Mouse (Mus musculus) yolk sac, embryonic 10.5 days (tissue): Measurements from ENCODE around the gene Tmem80.

Source experiments
- DNase-seq: peaks from one replicate; pipeline ENCODE4 v3.0.0-alpha.2; 2017; ENCODE audit warnings: low spot score

The Tmem80 gene

DNA sequence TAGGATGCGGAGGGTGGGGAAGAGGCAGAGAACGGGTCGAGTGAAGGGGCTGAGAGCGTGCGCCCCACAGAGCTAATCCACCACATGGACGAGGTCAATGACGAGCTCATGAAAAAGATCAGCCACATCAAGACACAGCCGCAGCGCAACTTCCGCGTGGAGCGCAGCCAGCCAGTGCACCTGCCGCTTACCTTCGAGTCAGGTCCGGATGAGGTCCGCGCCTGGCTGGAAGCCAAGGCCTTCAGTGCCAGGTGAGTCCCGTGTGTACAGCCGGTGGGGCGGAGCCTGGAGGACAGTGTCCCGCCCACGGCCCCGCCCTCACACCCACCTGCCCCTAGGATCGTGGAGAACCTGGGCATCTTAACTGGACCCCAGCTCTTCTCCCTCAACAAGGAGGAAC is 34.0 kb downstream of the Tmem80 start:
- no peak for DNase-seq

DNA sequence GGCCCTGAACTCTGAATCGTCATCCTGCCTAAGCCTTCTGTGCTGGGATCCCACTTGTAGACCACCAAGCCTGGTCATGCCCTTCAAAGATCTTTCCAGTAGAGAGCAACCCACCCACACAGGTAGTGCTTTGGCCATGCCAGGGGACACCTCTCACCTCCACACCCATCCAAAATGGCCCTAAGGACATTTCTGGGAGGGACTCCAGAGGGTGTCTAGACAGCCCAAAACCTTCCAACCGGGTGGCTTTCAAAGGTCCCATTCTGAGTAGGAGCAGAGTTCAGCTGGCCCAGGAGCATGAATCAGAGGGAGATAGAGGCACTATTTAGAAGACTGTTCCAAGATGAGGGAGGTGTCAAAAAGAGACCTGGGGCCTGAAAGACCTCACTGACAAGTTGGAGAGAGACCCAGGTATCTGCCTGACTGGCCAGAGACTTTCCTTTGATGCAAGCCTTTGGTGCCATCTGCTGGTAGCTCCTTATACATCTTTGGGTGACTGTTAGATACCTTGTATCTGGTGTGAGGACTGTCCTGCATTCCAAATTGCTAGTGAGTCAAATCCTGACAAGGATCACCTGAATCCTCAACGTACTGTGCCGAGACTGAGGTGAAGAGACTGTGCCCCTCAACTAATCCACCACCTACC is 35.7 kb downstream of the Tmem80 start:
- peak; percentile 66 for DNase-seq

DNA sequence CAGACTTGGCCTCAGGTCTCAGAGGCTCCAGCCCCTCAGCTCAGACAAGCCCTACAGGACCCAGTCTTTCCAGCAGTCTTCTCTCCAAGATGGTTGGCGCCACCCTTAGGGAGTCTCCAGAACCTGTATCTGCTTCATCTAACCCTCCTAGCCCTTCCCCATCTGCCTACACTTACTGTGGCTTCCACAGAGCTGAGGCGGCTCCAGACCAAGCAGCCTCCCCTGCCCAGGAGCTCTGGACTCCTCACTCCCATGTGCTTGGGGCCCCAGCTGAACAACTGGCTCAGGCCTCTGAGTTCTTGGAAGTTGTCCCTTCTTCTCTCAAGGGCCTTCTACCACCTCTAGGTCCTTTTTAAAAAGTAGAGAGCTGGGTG is 36.2 kb downstream of the Tmem80 start:
- no peak for DNase-seq

DNA sequence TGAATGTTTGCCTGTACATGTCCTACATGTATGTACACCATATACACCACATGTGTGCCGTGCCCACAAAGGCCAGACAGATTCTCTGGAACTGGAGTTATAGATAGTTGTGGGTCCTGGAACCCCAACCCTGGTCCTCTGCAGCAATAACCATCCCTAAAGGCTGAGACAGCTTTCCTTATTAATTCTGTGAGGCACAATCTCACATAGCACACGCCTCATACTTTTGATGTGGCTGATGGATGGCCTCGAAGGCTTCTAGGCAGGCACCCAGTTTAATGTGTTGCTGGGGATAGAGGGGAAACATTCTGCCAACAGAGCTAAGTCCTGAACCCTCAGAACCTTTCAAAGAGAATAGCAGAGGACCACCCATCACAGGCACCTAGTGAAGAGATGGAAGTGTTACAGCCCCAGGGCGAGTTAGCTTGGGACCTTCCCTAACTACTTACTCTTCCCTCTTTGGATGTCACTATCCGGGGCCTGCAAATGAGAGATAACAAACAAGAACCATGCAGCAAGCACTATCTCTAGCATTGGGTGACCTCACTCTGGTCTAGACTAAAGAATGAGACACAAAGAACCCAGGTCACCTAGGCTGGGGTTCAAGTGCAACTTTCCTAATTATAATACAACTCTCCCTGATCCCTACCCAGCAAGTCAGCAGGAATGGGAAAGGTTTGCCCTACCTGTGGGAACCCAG is 37.0 kb downstream of the Tmem80 start:
- no peak for DNase-seq

DNA sequence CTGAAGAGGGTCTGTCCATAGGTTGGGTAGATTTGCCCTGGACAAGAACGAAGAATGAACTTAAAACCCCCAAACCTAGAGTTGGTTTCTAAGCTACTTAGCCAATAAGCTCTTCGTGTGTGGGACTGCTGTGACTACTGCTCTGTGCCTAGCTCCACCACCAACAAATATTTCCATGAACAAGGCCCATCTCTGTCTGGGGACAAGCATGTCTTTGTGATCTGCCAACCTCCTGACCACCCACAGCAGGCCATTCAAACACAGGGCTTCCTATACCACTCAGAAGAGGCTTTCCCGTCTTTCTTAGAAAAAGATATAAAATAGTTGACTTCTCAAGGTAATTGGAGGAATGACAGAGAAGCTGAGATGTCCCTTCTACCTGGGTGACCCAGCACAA is 37.5 kb downstream of the Tmem80 start:
- no peak for DNase-seq

DNA sequence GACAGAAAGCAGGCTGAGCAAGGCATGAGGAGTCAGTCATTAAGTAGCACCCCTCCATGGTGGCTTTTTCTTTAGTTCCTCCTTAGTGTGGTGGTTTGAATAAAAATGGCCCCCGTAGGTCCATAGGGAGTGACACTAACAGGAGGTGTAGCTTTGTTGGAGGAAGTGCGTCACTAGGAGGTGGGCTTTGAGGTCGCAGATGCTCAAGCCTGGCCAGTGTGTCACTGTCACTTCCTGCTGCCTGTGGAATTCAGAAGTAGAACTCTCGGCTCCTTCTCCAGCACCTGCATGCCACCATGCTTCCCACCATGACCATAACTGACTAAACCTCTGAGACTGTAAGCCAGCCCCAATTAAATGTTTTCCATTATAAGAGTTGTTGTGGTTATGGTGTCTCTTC is 39.8 kb downstream of the Tmem80 start:
- no peak for DNase-seq

DNA sequence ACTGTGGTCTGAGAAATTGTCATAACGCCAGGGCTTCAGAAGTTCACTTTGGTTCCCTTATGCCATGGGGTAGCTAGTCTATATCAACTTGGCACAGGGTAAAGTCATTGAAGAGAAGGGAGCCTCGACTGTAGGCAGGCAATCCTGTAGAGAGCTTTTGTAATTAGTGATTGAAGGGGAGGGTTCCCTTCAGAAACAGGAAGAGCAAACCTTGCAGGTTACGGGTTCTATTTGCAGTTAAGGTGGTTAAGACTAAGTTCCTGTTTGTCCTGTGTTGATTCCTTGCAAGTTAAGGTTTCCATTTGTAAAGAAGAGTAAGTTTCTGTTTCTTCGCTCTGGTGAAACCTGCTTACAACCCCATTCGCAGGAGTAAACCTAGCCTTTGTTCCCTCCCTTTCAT is 42.4 kb downstream of the Tmem80 start:
- DNase-seq = no peak

DNA sequence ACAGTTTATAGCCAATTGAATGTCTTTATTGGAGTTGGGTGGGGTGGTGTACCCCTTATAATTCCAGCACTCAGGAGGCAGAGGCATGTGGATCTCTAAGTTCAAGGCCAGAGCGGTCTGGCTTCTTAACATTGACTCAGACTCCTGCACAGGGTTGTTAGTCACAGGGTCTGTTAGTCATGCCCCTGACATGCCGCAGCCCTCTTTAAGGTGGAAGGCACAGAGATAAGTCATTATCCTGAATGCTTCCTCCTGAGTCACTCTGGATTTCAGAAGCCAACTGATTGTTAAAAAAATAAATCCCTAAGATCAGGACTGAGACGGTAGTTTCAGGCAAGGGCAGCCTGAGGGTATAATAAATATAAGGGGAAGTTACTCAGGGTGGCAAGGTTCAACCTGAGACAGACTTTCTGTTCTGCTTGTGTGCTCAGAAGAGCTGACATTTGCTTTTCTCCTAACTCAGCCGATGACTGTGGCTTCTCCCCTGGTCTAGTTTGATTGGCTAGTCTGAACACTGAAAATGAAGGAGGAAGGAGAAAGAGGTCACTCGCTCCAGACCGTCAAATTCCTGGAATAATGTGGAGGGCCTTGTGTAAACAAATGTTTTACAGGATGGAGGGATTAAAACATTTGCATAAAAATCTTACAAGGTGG is 44.5 kb downstream of the Tmem80 start:
- peak; percentile 73 for DNase-seq

DNA sequence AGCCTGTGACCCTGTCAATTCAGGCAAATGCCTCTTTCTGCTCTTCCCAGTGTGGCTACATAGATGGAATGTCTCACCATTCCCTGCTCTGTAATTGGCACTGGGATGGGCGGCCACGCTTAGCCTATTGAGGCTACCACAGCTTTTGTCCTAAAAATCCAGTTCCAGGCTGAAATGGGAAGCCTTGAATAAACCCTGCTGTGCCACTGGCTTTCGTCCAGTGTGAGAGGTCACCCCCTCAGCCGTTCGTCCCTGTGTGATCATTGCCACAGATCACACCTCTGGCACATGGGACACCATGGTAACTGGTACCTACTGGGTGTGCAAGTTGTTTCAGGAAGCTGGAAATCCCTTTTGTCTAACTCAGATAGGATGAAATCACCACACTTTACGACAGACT is 46.1 kb downstream of the Tmem80 start:
- DNase-seq = no peak

DNA sequence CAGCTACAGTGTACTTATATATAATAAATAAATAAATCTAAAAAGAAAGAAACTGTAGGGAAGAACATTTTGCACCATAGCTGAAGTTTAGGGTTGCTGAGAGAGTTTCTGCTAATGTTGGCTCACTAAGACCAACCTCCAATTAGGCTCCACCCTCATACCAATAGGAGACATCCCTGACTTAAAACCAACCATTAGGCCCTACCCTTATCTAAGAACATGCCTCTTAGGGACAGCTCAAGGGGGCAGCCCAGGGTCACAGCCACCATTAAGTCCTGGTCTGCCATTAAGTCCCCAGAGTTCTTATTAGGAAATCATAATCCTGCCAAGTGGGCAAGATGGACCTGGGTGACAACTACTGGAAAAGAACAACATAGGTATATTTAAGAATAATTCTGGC is 46.9 kb downstream of the Tmem80 start:
- no peak for DNase-seq

DNA sequence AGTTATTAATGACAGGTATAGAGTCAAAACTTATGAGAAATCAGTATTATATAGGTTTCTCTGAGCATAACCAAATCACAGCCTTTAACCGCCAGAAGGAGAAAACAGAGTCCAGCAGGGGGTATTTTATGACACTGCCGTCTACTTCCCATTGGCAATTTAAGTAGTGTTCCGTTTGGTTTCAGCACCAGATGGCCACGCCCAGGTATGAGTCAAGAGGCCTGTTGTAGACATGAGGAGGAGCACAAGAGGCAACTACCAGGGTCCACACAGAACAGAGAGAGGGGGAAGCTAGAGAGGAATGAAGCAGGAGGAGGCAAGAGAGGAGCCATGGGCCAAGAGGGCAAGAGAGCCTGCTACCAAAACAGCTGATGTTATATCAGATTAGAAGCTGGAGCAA is 52.0 kb downstream of the Tmem80 start:
- DNase-seq = no peak

DNA sequence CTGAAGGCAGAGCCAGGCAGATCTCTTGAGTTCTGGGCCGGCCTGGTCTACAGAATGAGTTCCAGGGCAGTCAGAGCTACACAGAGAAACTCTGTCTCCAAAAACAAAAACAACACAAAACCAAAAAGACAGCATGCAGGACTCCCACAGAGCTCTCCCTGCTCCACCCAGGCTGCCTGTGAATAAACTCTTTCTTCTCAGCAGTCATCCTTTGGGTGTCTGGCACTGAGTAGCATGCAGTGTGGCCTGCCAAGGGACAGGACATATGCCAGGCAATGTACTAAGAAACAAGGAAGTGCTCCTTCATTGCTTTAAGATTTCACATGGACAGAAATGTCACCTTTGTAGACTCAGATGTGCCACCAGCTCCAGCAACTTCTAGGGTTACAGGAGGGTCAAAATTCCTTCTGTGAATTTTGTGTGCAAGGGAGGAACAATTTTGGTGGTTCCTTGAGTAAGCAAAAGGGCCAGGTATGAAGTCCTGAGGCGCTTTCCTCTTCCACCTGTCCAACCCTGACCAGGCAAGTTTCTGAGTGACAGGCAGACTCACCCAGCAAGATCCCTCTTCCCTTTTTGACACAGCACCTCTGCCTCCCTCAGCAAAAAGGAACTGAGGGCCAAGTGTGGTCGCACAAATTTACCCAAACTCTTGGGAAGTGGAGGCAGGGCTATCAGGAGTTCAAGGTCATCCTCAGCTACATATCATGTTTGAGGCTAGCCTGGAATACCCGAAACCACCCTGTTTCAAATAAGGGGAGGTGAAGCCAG is 53.7 kb downstream of the Tmem80 start:
- DNase-seq = no peak
